Mouse (Mus musculus): ENCODE data around the gene Trpv2.

Trpv2 gene

DNA sequence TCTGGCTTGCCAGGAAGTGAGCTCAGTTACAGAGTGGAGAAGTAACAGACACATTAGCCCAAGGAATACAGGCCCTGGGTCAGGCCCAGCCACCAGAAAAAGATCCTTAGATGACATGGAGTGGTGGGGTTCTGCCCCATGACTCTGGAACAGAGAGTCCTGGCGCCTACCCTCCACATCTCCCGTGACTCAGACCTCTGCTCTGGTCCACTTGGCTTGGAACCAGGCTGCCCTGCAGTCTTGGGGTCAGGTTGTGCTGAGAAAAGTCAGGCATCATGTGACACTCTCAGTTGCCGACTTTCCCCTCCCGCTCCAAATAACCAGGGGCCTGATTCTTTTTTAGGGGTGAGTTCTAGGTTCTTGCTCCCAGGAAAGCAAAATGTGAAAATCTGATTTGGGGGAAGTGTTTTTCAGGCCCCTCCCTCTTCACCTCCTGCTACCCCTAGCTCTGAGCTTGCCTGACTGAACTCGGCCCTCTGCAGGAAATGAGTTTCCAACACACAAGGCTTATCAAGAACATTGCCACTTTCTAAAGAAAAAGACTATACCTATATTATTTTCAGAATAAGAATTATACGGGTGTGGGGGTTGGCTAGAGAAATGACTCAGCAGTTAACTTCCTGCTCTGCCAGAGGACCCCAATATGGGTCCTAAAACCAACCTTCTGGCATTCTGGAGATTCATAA is 15.2 kb upstream of the Trpv2 start:
- DNase-seq (ENCODE audit: low spot score) = peak; percentile 45

DNA sequence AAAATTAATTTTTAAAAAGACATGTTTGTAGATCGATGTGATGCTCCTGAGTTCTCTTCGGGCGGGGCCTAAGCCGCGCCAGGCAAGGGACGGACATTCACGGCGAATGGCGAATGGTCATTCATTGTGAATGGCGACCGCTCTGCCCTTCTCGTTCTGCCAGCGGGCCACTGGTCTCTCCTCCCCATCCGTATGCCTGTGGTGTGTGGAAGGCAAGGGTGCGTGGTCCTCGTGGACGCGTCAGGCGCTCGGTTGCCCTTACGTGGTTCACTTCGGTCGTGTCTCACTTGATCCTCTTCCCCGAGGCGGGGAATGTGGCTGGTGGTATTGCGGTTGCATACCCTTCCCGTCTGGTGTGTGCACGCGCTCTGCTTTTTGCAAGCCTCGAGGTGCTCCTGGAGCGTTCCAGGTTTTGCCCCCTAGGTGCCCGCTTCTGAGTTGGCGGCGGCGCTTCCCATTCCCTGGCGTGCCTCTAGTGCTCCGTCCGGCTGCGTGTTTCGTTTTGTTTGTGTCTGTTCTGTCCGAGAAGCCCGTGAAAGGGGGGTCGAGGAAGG is 13.7 kb upstream of the Trpv2 start:
- peak; percentile 31 for DNase-seq (ENCODE audit: low spot score)

DNA sequence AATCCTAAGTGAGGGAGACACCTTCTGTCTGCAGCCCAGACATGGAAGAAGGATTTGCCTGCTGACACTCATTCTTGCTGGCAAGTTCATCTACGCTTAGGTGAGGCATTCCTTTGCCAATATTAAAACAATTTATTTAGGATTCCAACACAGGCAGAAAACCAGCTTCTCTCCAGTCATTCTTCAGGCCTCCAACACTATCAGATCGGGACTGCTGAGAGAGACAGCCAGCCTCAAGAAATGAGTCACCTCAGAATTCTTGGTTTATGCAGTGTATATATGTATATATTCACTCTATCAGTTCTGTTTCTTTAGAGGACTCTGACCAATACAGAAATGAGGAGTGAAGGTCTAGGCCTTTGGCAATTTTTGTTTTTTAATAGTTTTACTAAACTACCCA is 10.7 kb upstream of the Trpv2 start:
- no peak for DNase-seq (ENCODE audit: low spot score)

DNA sequence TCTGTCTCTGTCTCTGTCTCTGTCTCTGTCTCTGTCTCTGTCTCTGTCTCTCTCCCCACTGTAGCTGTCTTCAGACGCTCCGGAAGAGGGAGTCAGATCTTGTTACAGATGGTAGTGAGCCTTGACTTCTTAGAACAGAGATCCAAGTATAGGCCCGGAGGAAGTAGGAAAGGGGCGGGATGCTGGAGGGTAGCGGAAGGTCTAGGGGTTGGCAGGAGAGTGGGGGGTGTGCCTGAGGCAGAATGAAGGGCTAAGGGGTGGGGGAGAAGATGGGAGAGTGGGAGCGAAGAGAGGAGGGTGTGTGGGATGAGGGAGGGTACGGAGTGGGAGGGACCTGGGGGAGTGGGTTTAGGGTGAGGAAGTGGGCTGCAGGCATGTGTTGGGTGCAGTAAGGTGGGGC is 8.5 kb upstream of the Trpv2 start:
- no peak for DNase-seq (ENCODE audit: low spot score)

DNA sequence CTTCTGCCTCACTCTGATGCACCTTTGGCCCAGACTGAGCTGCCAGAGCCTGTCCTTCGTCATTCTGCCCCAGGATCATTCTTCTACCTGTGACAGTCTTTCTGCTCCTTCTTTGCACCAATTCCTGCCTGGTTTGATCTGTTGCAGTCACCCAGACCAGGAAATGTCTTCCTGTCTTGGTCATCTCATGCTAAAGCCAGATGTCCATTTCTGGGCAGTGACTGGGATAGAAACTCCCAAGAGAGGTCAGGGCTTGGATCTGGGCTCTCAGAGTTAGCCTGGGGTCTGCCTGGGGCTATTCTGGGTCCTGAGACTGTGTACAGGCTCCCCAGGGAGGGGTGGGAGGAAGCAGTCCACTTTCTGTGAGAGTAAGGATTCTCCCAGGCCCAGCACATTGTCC is 8.1 kb upstream of the Trpv2 start:
- DNase-seq (ENCODE audit: low spot score) = no peak

DNA sequence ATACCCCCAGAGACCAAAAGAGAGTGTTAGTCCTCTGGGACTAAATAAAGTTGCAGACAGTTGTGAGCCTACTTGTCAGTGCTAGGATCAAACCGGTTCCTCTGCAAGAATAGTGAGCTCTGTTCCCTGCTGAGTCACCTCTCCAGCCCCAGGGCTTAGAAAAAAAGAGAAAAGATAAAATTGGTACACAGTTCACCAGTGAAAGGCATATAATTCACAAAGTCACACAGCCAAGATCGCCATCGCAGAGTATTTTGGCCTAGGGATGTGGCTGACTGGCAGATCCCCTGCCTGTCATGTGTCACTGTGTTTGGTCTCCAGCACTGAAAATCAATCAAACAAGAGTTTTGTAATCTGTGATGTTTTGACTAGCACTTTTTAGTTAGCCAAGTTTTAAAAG is 6.0 kb upstream of the Trpv2 start:
- no peak for DNase-seq (ENCODE audit: low spot score)

DNA sequence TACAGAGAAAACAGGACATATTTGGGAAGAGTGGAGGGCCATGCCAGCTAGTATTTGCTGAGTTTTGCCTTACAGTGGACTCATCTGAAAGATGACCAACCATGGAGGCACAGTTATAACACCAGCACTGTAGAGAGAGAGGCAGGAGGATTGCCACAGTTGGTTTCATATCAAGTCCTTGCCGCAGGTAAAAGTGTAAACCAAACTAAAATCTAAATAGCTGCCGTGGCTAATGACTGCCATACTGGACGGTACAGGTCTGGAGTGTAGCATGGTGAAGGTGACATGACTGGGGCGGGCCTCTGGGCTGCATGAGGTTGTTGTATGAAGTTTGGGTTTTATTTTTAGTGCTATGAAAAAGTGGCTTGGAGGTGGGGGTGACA is 408 bp downstream of the Trpv2 start:
- DNase-seq (ENCODE audit: low spot score) = no peak

DNA sequence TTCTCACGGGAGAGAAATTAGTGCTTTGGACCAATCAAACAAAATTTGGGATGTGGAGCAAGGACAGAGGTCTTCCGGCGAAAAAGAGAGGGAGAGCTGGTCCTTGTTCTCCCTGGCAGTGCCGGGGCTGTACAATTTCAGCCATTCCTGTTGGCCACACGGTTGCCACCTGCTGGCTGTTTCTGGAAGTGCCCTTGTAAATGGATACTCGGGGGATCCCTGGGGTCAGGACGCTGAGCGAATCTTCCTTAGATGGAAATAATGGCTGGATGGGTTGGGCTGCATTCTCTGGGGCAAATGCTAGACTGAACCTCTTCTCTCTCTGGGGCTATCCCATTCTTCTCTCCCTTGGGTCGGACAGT is 992 bp downstream of the Trpv2 start:
- DNase-seq (ENCODE audit: low spot score) = peak; percentile 86

DNA sequence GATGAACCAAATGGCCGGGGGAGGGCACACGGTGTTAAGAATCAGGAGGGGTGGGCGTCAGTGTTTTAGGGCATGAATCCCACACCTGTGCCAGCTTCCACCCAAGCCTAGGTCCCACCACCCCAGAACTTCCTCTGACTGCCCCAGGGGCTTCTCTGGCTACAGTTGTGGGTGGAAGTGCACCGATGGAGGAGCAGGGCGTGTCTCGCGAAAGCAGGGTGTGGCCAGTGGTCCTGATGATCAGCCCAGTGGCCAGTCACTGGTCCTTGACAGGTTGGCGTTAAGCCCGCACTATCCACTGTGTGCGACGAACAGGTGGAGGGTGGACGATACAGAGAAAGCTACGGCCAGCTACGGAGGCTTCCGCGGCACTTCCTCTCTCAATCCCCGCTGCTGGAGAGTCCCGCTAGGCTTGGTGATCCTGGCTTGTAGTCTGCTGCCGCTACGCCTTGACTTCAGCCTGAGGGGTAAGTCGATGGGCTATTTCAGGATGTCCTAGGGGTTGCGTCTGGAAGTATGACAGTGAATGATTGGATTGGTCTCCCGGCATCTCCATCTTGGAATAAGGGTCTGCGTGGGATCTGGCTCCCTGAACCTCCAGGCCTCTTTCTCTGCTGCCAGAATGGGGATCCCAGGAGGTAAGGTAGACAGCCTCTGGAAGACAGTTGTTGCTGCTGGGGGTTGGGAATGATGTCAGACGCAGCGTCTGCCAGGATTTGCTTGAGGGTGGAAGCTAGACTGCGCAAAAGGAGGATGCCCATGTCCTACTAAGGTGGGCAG is 1.6 kb downstream of the Trpv2 start:
- DNase-seq (ENCODE audit: low spot score) = peak; percentile 29

DNA sequence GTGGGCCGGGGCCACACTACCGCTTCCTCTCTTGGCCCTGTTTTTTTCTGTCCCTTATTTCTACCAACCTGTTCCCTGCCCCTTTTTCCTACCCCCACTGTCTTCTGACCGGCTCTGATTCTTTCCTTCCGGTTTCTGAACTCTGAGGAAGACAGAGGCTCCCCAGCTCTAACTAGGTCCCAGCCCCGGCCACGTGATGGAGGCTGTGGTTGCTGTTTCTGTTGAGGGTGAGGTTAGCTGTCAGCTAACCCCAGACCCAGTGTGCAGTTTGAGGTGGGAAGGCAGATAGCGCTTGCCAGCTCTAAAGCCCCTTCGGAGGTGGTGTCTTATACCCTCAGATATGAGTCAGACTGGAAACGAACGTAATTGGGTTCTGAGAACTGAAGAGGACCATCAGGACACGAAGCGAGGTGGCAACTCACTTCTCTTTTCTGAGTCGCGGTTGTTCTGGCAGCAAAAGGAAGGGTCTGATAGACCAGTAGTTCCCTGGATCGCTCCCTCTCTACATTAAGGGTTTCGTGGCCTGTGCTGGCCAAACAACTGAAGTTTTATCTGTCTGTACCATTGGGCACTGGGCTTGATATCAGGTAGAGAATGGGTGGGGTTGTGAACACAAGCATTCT is 2.4 kb downstream of the Trpv2 start:
- no peak for DNase-seq (ENCODE audit: low spot score)

DNA sequence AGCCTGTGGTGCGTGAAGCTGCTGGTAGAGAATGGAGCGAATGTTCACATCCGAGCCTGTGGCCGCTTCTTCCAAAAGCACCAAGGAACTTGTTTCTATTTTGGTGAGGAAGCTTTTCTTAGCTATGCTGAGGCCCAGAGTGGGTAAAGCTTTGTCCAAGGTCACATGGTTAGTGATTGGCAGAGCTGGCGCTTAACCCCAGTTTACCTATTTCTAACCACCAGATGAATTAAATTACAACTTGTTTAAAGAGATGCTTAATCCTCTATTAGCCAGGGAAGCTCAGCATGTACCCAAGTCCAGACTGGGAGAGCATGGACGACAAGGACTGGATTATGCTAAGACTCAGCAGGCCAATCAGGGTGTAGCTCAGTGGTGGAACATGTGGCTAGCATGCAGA is 8.7 kb downstream of the Trpv2 start:
- DNase-seq (ENCODE audit: low spot score) = no peak

DNA sequence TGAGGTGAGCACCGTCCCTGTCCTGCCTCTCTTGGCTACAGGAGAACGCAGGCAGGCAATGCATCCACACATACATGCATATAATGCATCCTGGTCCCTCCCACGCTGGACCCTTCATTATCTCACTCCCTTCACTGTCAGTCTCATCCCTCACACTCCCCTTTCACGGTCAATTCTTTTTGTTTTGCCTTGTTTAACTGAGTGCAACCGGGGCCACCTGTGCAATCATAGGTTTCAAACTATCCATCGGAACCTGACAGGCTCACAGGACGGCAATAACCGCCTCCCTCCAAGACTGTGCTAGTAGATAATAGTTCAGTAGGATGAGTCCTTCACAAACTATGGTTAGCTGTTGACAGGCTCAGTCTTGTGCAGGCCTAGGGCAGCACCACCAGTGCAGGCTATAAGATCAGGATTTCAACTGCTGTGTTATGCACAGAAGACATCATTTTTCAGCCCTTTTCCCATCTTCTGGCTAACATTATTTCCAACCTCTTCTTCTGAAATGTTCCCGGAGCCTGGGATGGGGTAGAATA is 10.5 kb downstream of the Trpv2 start:
- no peak for DNase-seq (ENCODE audit: low spot score)

DNA sequence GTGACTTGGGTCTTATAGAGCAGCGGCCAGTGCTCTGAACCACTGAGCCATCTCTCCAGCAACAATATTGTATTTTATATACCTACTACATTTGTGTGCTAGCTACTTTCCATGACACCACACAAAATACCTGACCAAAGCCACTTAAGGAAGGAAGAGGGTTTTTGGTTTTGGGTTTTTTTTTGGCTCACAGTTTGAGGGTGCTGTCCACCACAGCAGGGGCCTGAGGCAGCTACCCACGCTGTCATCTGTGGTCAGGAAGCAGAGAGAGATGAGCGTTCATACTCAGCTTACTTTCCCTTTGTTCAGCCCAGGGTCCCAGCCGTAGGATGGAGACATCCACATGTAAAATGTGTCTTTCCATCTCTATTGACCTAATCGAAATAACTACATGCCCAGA is 12.7 kb downstream of the Trpv2 start:
- DNase-seq (ENCODE audit: low spot score) = no peak

DNA sequence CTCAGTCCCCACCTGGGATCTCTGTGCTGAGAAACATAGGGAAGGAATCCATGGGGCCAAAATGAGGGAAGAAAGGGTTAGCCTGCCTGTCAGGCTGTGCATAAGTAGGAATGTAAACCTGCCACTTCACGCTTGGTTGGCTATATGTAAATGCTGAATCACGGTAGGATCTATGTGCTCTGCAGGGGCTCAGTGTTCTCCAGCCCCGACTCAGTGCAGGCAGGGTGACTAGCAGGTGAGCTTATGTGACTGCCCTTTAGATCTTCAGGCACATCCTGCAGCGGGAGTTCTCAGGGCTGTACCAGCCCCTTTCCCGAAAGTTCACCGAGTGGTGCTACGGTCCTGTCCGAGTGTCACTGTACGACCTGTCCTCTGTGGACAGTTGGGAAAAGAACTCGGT is 15.1 kb downstream of the Trpv2 start:
- DNase-seq (ENCODE audit: low spot score) = no peak

DNA sequence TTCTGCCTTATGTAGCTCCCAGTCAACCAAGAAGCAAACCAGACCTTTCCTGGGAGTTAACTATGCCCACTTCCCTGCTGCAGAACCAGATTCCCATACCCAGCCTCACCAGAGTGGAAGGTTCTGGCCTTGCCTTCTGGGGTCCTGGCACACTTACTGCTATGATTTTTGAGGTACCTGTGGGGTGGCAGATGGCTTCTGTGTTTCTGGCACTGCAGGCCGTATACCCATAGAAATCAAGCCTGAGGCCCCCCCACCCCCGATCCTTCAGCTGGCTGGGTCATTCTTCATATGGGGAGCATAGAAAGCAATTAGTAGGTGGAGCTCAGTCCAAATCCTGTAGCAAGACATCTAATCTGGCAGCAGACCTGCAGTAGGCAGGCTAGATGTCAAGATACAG is 16.7 kb downstream of the Trpv2 start:
- no peak for DNase-seq (ENCODE audit: low spot score)

DNA sequence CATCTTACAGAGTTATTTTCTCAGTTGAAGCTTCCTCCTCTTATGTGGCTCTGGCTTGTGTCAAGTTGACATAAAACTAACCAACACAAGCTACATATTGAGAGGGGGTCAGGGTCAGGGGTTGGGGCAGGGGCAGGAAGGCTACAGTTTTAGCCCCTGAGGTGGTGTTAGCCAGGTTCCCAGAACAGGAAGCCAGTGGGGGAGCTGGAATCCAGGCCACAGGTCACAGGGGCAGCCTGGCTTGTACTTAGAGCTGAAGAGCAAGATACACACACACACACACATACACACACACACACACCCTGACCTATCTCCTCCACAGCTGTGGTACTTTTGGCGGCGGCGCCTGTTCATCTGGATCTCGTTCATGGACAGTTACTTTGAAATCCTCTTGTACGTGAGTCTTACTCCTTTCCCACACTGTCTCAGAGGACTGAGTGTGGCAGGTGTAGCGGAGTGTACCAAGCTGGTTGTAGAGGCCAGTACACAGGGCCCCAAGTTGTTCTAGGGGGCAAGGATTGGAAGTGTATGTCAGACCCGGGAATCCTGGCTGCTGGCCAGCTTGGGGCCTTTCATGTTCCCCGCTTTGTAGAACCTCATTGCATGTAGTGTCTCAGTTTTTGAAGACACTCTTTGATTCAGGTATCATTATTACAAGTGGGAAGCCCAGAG is 17.8 kb downstream of the Trpv2 start:
- no peak for DNase-seq (ENCODE audit: low spot score)

DNA sequence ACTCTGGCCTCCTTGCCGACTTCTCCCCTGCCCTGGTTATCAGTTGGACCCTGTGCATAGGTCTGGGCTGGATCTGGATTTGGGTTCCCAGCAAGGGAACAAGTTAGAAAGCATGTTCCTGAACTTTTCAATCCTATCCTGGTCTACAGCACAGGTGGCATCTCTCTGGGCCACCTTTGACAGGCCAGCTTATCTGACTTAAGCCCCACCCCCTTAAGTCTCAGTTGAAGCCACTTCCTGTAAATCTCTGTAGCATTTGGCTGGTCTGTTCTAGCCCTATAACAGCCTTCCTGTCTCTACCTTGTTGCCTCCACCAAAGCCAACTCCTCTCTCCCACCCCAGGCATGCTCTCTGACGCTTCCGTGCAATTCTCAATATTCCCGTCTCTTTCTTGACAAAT is 24.3 kb downstream of the Trpv2 start:
- DNase-seq (ENCODE audit: low spot score) = no peak

DNA sequence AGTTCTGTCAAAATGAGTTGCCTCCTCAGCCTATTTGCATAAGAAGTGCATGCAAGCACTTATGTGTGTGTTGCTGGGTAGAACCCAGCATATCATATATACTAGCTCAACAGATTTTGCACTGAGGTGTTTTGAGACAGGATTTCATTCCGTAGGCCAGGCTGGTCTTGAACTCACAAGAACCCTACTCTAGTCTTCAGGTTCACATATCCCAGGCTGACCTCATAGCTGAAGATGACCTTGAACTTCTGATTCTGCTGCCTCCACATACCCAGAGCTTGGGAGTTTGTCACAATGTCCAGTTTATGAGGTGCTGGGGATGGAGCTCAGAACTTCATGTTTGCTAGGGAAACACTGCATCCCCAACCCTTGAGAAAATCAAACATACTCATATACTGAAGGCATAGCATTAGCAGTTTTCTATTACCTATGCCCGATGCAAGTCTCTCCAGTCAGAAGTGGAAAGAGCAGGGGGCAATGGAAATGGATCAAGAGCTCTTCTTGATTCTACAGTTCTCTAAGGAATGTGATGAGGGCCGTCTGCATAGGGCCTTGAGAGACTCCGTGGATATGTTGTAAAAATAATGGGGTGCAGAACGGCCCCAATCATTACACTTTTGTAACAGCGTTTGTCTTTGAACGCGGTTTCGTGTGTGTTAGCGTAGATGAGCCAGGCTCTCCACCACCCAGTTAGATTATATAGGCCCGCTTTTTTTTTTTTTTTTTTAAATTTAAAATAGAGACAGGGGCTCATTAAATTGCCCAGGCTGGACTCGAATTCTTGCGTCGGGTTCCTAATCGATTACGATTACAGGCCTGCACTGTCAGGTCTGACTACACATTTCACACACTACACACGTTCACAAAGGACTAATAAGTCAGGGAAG is 27.7 kb downstream of the Trpv2 start:
- DNase-seq (ENCODE audit: low spot score) = no peak

DNA sequence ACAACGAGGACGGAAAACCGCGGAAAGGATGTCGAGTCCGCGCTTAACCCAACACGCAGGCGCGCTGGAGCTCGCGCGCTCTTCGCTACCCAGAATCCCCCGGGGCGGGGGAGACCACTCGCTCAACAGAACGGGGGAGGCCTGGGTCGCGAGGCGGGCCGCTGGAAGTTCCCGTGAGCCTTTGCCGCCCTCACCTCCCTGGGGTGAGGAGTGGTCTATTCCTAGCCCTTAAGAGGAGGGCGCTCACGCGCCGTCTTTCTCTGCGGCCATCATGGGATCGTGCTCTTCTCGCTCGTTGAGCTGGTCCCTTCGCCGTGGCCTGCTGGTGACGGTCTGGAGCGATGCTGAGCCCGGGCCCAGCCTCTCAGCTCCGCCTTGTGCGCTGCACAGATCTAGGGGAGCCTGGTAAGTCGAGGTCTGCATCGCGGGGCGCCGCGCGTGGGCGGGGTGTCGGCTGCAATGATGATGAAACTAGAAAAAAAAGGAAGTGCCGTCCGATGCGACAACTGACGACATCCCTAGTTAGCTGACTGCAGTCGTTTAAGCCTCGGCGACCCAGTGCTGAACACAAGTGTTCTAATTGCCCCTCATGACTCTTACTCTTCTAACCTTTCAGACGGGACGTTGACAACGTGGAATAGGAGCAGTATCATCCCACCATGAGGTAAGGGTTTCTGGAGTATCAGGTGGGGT is 28.5 kb downstream of the Trpv2 start:
- peak; percentile 94 for DNase-seq (ENCODE audit: low spot score)

DNA sequence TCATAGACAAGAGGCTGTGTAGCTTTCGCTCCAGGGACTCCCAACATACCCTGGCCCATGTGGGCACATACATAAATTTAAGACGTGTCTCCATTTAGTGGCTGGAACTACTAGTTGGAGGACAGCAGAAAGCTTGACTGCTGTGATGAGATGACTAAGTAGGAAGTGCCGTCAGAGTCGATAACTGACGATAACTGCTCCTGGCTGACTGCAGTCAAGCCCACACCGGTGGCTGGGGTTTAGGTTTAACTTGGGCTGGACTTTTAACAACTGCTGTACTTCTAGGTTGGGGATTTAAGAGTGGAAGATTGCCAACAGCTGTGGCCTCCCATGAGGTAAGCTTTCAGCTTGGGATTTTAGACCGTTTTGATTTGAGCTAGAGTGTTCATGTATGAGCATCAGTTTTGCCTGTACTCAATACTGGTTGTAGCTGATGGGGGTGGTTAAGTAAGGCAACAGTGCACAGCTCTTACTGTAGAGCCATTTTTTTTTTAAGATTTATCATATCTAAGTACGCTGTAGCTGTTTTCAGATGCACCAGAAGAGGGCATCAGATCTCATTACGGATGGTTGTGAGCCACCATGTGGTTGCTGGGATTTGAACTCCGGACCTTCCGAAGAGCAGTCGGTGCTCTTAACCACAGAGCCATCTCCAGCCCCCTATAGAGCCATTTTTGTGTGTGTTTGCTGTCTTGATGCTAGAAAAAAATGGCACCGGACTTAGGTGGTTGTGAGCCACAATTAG is 29.2 kb downstream of the Trpv2 start:
- no peak for DNase-seq (ENCODE audit: low spot score)
